Mouse (Mus musculus) liver, postnatal 0 days (tissue): Measurements from ENCODE around the gene Ablim1.

Source experiments
- CTCF ChIP-seq: sonication (generic); IDR thresholded peaks from 2 replicates; pipeline ENCODE4 v1.5.1; 2016; ENCODE audit warnings: antibody characterized with exemption, low read depth
- EP300 ChIP-seq: IDR thresholded peaks from 2 replicates; pipeline ENCODE4 v1.6.1; 2016; ENCODE audit warnings: antibody characterized with exemption, low read depth, mild to moderate bottlenecking

GRCm38 (mm10) chr19:57104171-57104748 lies 210.5 kb downstream of the Ablim1 start:
- TF ChIP-seq EP300 (no peak), CTCF (no peak)
